Mouse (Mus musculus) heart, postnatal 0 days (tissue): Measurements from ENCODE around the gene Nrm.

ENCODE experiments used
- CTCF ChIP-seq: IDR thresholded peaks from 2 replicates; pipeline ENCODE4 v1.5.1; 2016; ENCODE audit warnings: antibody characterized with exemption, control low read depth, low read depth
- EP300 ChIP-seq: IDR thresholded peaks from 2 replicates; pipeline ENCODE4 v1.6.1; 2016; ENCODE audit warnings: antibody characterized with exemption, low read depth

DNA sequence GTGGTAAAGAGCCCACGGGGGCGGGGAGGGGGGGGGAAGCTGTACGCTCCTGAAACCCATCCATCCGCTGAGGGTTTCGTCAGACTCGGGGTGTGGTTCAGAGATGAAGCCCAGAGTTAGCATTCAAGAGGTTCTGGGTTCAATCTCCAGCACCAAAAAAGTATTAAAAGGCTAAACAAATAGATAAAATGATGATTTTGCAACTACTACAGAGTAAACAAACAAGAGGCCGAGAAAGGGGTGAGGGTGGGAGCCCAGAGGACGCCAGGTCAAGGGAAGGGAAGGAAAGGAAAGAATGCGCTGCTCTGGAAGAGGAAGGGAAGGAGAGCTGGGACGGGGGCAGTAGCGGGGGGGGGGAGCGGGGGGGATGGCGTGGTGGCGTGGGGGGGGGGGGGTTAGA lies 44.4 kb upstream of the Nrm start:
- TF ChIP-seq CTCF (no peak), EP300 (no peak)
